Mouse (Mus musculus): ENCODE measurements around the gene Spata20. TPM values are rescaled to one million over a fixed set of nuclear protein-coding genes. Genes with fewer than 3 reads are reported as not detected.
A peak's percentile ranks its signal among the peaks of the same experiment; 100 is the strongest.

The Spata20 gene
- total RNA-seq, 2 experiments from 2014 or later, result 0.34 to 0.42 TPM

- intact Hi-C loops (cut with DNase I), result no loop called here
- no peak for DNase-seq (ENCODE audit: low spot score)
Observed at GRCm38 (mm10) chr11:94457001-94457400, 29.0 kb downstream of the Spata20 start.

GRCm38 (mm10) chr11:94456347-94456746, 29.6 kb downstream of the Spata20 start:
- DNase-seq (ENCODE audit: low spot score), result no peak
- intact Hi-C loops (cut with DNase I), result no loop called here

- intact Hi-C loops (cut with DNase I), result no loop called here
- DNase-seq (ENCODE audit: low spot score), result no peak
Observed at GRCm38 (mm10) chr11:94455161-94455820, 30.7 kb downstream of the Spata20 start.

- no peak for DNase-seq (ENCODE audit: low spot score)
- intact Hi-C loops (cut with DNase I), result no loop called here
Observed at GRCm38 (mm10) chr11:94454756-94455155, 31.2 kb downstream of the Spata20 start.

GRCm38 (mm10) chr11:94451091-94451773, 34.7 kb downstream of the Spata20 start:
- intact Hi-C loops (cut with DNase I), result no loop called here
- DNase-seq (ENCODE audit: low spot score), result peak; percentile 31

- intact Hi-C loops (cut with DNase I), result no loop called here
- no peak for DNase-seq (ENCODE audit: low spot score)
Observed at GRCm38 (mm10) chr11:94449886-94450285, 36.1 kb downstream of the Spata20 start.

GRCm38 (mm10) chr11:94449239-94449638, 36.7 kb downstream of the Spata20 start:
- DNase-seq (ENCODE audit: low spot score), result no peak
- intact Hi-C loops (cut with DNase I), result no loop called here

GRCm38 (mm10) chr11:94447017-94447416, 39.0 kb downstream of the Spata20 start:
- intact Hi-C loops (cut with DNase I), result no loop called here
- DNase-seq (ENCODE audit: low spot score), result no peak

GRCm38 (mm10) chr11:94445300-94445699, 40.7 kb downstream of the Spata20 start:
- intact Hi-C loops (cut with DNase I), result no loop called here

GRCm38 (mm10) chr11:94444829-94445228, 41.1 kb downstream of the Spata20 start:
- DNase-seq (ENCODE audit: low spot score), result no peak
- intact Hi-C loops (cut with DNase I), result no loop called here

More at GRCm38 (mm10) chr11:94445300-94445699, 40.7 kb downstream of the Spata20 start:
- DNase-seq (ENCODE audit: low spot score), result no peak

- intact Hi-C loops (cut with DNase I), result no loop called here
- no peak for DNase-seq (ENCODE audit: low spot score)
Observed at GRCm38 (mm10) chr11:94441752-94442151, 44.2 kb downstream of the Spata20 start.

GRCm38 (mm10) chr11:94441122-94441521, 44.9 kb downstream of the Spata20 start:
- intact Hi-C loops (cut with DNase I), result no loop called here
- no peak for DNase-seq (ENCODE audit: low spot score)

- intact Hi-C loops (cut with DNase I), result no loop called here
- no peak for DNase-seq (ENCODE audit: low spot score)
Observed at GRCm38 (mm10) chr11:94440421-94440820, 45.6 kb downstream of the Spata20 start.

GRCm38 (mm10) chr11:94429011-94429651, 56.8 kb downstream of the Spata20 start:
- no peak for DNase-seq (ENCODE audit: low spot score)
- intact Hi-C loops (cut with DNase I), result no loop called here

Other genes with a start within 250 kb of the Spata20 start
- gene Wfikkn2, start 240.2 kb downstream of the Spata20 start, total RNA-seq (2021), result 1 to 10 TPM; 2.3 to 3.1 TPM
- not detected for gene Gm21885, start 204.3 kb downstream of the Spata20 start, total RNA-seq (2021)
- gene Luc7l3, start 164.2 kb downstream of the Spata20 start, total RNA-seq (2021), result 10 to 100 TPM; 31.4 to 37.7 TPM
- 100 to 1,000 TPM; 263 to 280 TPM for gene Ankrd40, start 158.2 kb downstream of the Spata20 start, total RNA-seq (2021)
- gene Abcc3, start 93.2 kb downstream of the Spata20 start, total RNA-seq (2021), result 1 to 10 TPM; 2.0 to 2.7 TPM
- gene Cacna1g, start 12.0 kb downstream of the Spata20 start, total RNA-seq (2021), result 10 to 100 TPM; 15.4 to 21.5 TPM
- 10 to 100 TPM; 26.7 to 29.7 TPM for gene Epn3, start 13.8 kb upstream of the Spata20 start, total RNA-seq (2021)
- gene Mycbpap, start 35.6 kb upstream of the Spata20 start, total RNA-seq (2021), result 1 to 10 TPM in 1 of 2 experiments, under 1 TPM in 1; 0.68 to 1.1 TPM
- 10 to 100 TPM; 11.3 to 11.5 TPM for gene Rsad1, start 63.1 kb upstream of the Spata20 start, total RNA-seq (2021)
- gene Chad, start 78.9 kb upstream of the Spata20 start, total RNA-seq (2021), result 1 to 10 TPM; 1.5 TPM
- 10 to 100 TPM; 16.2 to 18.3 TPM for gene Acsf2, start 115.7 kb upstream of the Spata20 start, total RNA-seq (2021)
- 10 to 100 TPM; 32.1 to 33.4 TPM for gene Lrrc59, start 143.6 kb upstream of the Spata20 start, total RNA-seq (2021)
- 10 to 100 TPM; 61.7 to 63.8 TPM for gene Mrpl27, start 167.6 kb upstream of the Spata20 start, total RNA-seq (2021)
- gene Eme1, start 167.8 kb upstream of the Spata20 start, total RNA-seq (2021), result under 1 TPM; 0.13 to 0.17 TPM
- 1 to 10 TPM; 9.6 to 9.7 TPM for gene Xylt2, start 191.3 kb upstream of the Spata20 start, total RNA-seq (2021)
- not detected for gene Gm11541, start 218.3 kb upstream of the Spata20 start, total RNA-seq (2021)